Mouse (Mus musculus): ENCODE data around the gene Lta.

Lta gene

GRCm38 (mm10) chr17:35204494-35205379 lies at the start of gene Lta:
Gene Lta, minus strand, starts transcription at chr17:35205351.
- no peak for DNase-seq (ENCODE audit: low spot score)

- DNase-seq (ENCODE audit: low spot score), result no peak
Observed at GRCm38 (mm10) chr17:35254241-35255098, 49.3 kb upstream of the Lta start.

GRCm38 (mm10) chr17:35253293-35254093 lies 48.3 kb upstream of the Lta start:
- no peak for DNase-seq (ENCODE audit: low spot score)

- no peak for DNase-seq (ENCODE audit: low spot score)
Observed at GRCm38 (mm10) chr17:35252619-35253292, 47.6 kb upstream of the Lta start.

- DNase-seq (ENCODE audit: low spot score), result no peak
Observed at GRCm38 (mm10) chr17:35251981-35252380, 46.8 kb upstream of the Lta start.

GRCm38 (mm10) chr17:35251162-35251719 lies 46.1 kb upstream of the Lta start:
- no peak for DNase-seq (ENCODE audit: low spot score)

GRCm38 (mm10) chr17:35250348-35251120 lies 45.4 kb upstream of the Lta start:
- DNase-seq (ENCODE audit: low spot score), result no peak

GRCm38 (mm10) chr17:35249451-35250197 lies 44.5 kb upstream of the Lta start:
- no peak for DNase-seq (ENCODE audit: low spot score)

- DNase-seq (ENCODE audit: low spot score), result no peak
Observed at GRCm38 (mm10) chr17:35248986-35249385, 43.8 kb upstream of the Lta start.

GRCm38 (mm10) chr17:35247144-35247543 lies 42.0 kb upstream of the Lta start:
- no peak for DNase-seq (ENCODE audit: low spot score)

- DNase-seq (ENCODE audit: low spot score), result no peak
Observed at GRCm38 (mm10) chr17:35245731-35246623, 40.8 kb upstream of the Lta start.

- no peak for DNase-seq (ENCODE audit: low spot score)
Observed at GRCm38 (mm10) chr17:35244999-35245398, 39.8 kb upstream of the Lta start.

- DNase-seq (ENCODE audit: low spot score), result no peak
Observed at GRCm38 (mm10) chr17:35243086-35243485, 37.9 kb upstream of the Lta start.

GRCm38 (mm10) chr17:35242015-35242941 lies 37.1 kb upstream of the Lta start:
- DNase-seq (ENCODE audit: low spot score), result no peak

GRCm38 (mm10) chr17:35241305-35242014 lies 36.3 kb upstream of the Lta start, which contains the start of gene Ddx39b:
Gene Ddx39b, plus strand, starts transcription at chr17:35241746.
- peak; percentile 81 for DNase-seq (ENCODE audit: low spot score)

- DNase-seq (ENCODE audit: low spot score), result no peak
Observed at GRCm38 (mm10) chr17:35240384-35241304, 35.5 kb upstream of the Lta start.
